Mouse (Mus musculus): ENCODE data around the gene Spaar. TPM values are rescaled to one million over a fixed set of nuclear protein-coding genes. Genes with fewer than 3 reads are reported as not detected.
A peak's percentile ranks its signal among the peaks of the same experiment; 100 is the strongest.

The Spaar gene
- polyA plus RNA-seq, 1 experiment: 0.51 TPM

- H3K9ac ChIP-seq (ENCODE audit: low read depth, poor library complexity, severe bottlenecking): no peak within 1 kb of the TSS
- TF ChIP-seq POLR2A (IDR thresholded peaks at IDR 0.05; ENCODE audit: insufficient read depth, low read length) (no peak), EP300 (IDR thresholded peaks at IDR 0.05; ENCODE audit: insufficient read depth, low read depth, low read length) (no peak), CTCF (IDR thresholded peaks at IDR 0.05; ENCODE audit: low read depth, low read length) (no peak)
- H3K4me3 ChIP-seq (ENCODE audit: low read depth, low read length): no peak within 1 kb of the TSS
- H3K9me3 ChIP-seq (replicated peaks; ENCODE audit: control insufficient read depth, insufficient read depth, low read length, poor library complexity, severe bottlenecking): no peaks in the 10 kb centered on the region
- H3K27ac ChIP-seq (ENCODE audit: insufficient read depth, low read length): no peak within 1 kb of the TSS
- no peaks in the 10 kb centered on the region for H3K27me3 ChIP-seq (ENCODE audit: control insufficient read depth, insufficient read depth, low read length, poor library complexity, severe bottlenecking)
- no peaks in the 10 kb centered on the region for H3K36me3 ChIP-seq (ENCODE audit: control insufficient read depth, insufficient read depth, low read length, poor library complexity, severe bottlenecking)
- no peaks in the 10 kb centered on the region for H3K4me1 ChIP-seq (ENCODE audit: control insufficient read depth, insufficient read depth, low read length)
Observed at GRCm38 (mm10) chr4:43709869-43710268, 20.0 kb upstream of the Spaar start, which contains the start of gene Olfr71. Olfr71 (minus strand) TSS chr4:43710255.

- H3K36me3 ChIP-seq (ENCODE audit: control insufficient read depth, insufficient read depth, low read length, poor library complexity, severe bottlenecking): no peaks in the 10 kb centered on the region
- no peak overlapping the region for H3K4me3 ChIP-seq (ENCODE audit: low read depth, low read length)
- H3K27me3 ChIP-seq (ENCODE audit: control insufficient read depth, insufficient read depth, low read length, poor library complexity, severe bottlenecking): no peaks in the 10 kb centered on the region
- H3K9ac ChIP-seq (ENCODE audit: low read depth, poor library complexity, severe bottlenecking): no peak overlapping the region
- H3K27ac ChIP-seq (ENCODE audit: insufficient read depth, low read length): no peak overlapping the region
- TF ChIP-seq EP300 (IDR thresholded peaks at IDR 0.05; ENCODE audit: insufficient read depth, low read depth, low read length): no peak
- TF ChIP-seq CTCF (IDR thresholded peaks at IDR 0.05; ENCODE audit: low read depth, low read length): peak; percentile 77
- no peak for TF ChIP-seq POLR2A (IDR thresholded peaks at IDR 0.05; ENCODE audit: insufficient read depth, low read length)
- H3K9me3 ChIP-seq (replicated peaks; ENCODE audit: control insufficient read depth, insufficient read depth, low read length, poor library complexity, severe bottlenecking): no peaks in the 10 kb centered on the region
- no peaks in the 10 kb centered on the region for H3K4me1 ChIP-seq (ENCODE audit: control insufficient read depth, insufficient read depth, low read length)
Observed at GRCm38 (mm10) chr4:43711821-43712220, 18.0 kb upstream of the Spaar start.

GRCm38 (mm10) chr4:43713652-43714219 is 16.1 kb upstream of the Spaar start:
- Histone ChIP-seq H3K9me3 (replicated peaks; ENCODE audit: control insufficient read depth, insufficient read depth, low read length, poor library complexity, severe bottlenecking) (no peaks in the 10 kb centered on the region), H3K27me3 (ENCODE audit: control insufficient read depth, insufficient read depth, low read length, poor library complexity, severe bottlenecking) (no peaks in the 10 kb centered on the region), H3K4me1 (ENCODE audit: control insufficient read depth, insufficient read depth, low read length) (no peaks in the 10 kb centered on the region), H3K36me3 (ENCODE audit: control insufficient read depth, insufficient read depth, low read length, poor library complexity, severe bottlenecking) (no peaks in the 10 kb centered on the region), H3K9ac (ENCODE audit: low read depth, poor library complexity, severe bottlenecking) (no peak overlapping the region), H3K4me3 (ENCODE audit: low read depth, low read length) (no peak overlapping the region), H3K27ac (ENCODE audit: insufficient read depth, low read length) (no peak overlapping the region)
- TF ChIP-seq CTCF (IDR thresholded peaks at IDR 0.05; ENCODE audit: low read depth, low read length): no peak
- TF ChIP-seq EP300 (IDR thresholded peaks at IDR 0.05; ENCODE audit: insufficient read depth, low read depth, low read length): no peak
- no peak for TF ChIP-seq POLR2A (IDR thresholded peaks at IDR 0.05; ENCODE audit: insufficient read depth, low read length)

GRCm38 (mm10) chr4:43720491-43721228 is 9.2 kb upstream of the Spaar start:
- H3K27me3 ChIP-seq (ENCODE audit: control insufficient read depth, insufficient read depth, low read length, poor library complexity, severe bottlenecking): no peaks in the 10 kb centered on the region
- no peaks in the 10 kb centered on the region for H3K4me1 ChIP-seq (ENCODE audit: control insufficient read depth, insufficient read depth, low read length)
- no peaks in the 10 kb centered on the region for H3K36me3 ChIP-seq (ENCODE audit: control insufficient read depth, insufficient read depth, low read length, poor library complexity, severe bottlenecking)
- H3K9me3 ChIP-seq (replicated peaks; ENCODE audit: control insufficient read depth, insufficient read depth, low read length, poor library complexity, severe bottlenecking): no peaks in the 10 kb centered on the region
- H3K9ac ChIP-seq (ENCODE audit: low read depth, poor library complexity, severe bottlenecking): no peak overlapping the region
- H3K4me3 ChIP-seq (ENCODE audit: low read depth, low read length): no peak overlapping the region
- TF ChIP-seq POLR2A (IDR thresholded peaks at IDR 0.05; ENCODE audit: insufficient read depth, low read length) (no peak), EP300 (IDR thresholded peaks at IDR 0.05; ENCODE audit: insufficient read depth, low read depth, low read length) (no peak), CTCF (IDR thresholded peaks at IDR 0.05; ENCODE audit: low read depth, low read length) (no peak)
- H3K27ac ChIP-seq (ENCODE audit: insufficient read depth, low read length): no peak overlapping the region

GRCm38 (mm10) chr4:43722191-43722590 is 7.6 kb upstream of the Spaar start:
- TF ChIP-seq POLR2A (IDR thresholded peaks at IDR 0.05; ENCODE audit: insufficient read depth, low read length) (no peak), CTCF (IDR thresholded peaks at IDR 0.05; ENCODE audit: low read depth, low read length) (no peak), EP300 (IDR thresholded peaks at IDR 0.05; ENCODE audit: insufficient read depth, low read depth, low read length) (no peak)
- Histone ChIP-seq H3K4me3 (ENCODE audit: low read depth, low read length) (no peak overlapping the region), H3K9me3 (replicated peaks; ENCODE audit: control insufficient read depth, insufficient read depth, low read length, poor library complexity, severe bottlenecking) (no peaks in the 10 kb centered on the region), H3K9ac (ENCODE audit: low read depth, poor library complexity, severe bottlenecking) (no peak overlapping the region), H3K36me3 (ENCODE audit: control insufficient read depth, insufficient read depth, low read length, poor library complexity, severe bottlenecking) (no peaks in the 10 kb centered on the region), H3K27me3 (ENCODE audit: control insufficient read depth, insufficient read depth, low read length, poor library complexity, severe bottlenecking) (no peaks in the 10 kb centered on the region), H3K4me1 (ENCODE audit: control insufficient read depth, insufficient read depth, low read length) (no peaks in the 10 kb centered on the region), H3K27ac (ENCODE audit: insufficient read depth, low read length) (no peak overlapping the region)

- no peaks in the 10 kb centered on the region for H3K27me3 ChIP-seq (ENCODE audit: control insufficient read depth, insufficient read depth, low read length, poor library complexity, severe bottlenecking)
- no peaks in the 10 kb centered on the region for H3K9me3 ChIP-seq (replicated peaks; ENCODE audit: control insufficient read depth, insufficient read depth, low read length, poor library complexity, severe bottlenecking)
- no peaks in the 10 kb centered on the region for H3K36me3 ChIP-seq (ENCODE audit: control insufficient read depth, insufficient read depth, low read length, poor library complexity, severe bottlenecking)
- TF ChIP-seq POLR2A (IDR thresholded peaks at IDR 0.05; ENCODE audit: insufficient read depth, low read length) (no peak), EP300 (IDR thresholded peaks at IDR 0.05; ENCODE audit: insufficient read depth, low read depth, low read length) (no peak), CTCF (IDR thresholded peaks at IDR 0.05; ENCODE audit: low read depth, low read length) (peak; percentile 15)
- H3K27ac ChIP-seq (ENCODE audit: insufficient read depth, low read length): no peak overlapping the region
- no peaks in the 10 kb centered on the region for H3K4me1 ChIP-seq (ENCODE audit: control insufficient read depth, insufficient read depth, low read length)
- H3K9ac ChIP-seq (ENCODE audit: low read depth, poor library complexity, severe bottlenecking): no peak overlapping the region
- H3K4me3 ChIP-seq (ENCODE audit: low read depth, low read length): no peak overlapping the region
Observed at GRCm38 (mm10) chr4:43724764-43725163, 5.1 kb upstream of the Spaar start.

Measured in ES-Bruce4 (cell line).